Mouse (Mus musculus): ENCODE measurements at regions not wholly inside any gene's neighbourhood (a gene's known extent, or its start where the extent isn't known, plus 50 kb on each side); places are given as distances from the start of the nearest gene placed in this dataset.

DNA sequence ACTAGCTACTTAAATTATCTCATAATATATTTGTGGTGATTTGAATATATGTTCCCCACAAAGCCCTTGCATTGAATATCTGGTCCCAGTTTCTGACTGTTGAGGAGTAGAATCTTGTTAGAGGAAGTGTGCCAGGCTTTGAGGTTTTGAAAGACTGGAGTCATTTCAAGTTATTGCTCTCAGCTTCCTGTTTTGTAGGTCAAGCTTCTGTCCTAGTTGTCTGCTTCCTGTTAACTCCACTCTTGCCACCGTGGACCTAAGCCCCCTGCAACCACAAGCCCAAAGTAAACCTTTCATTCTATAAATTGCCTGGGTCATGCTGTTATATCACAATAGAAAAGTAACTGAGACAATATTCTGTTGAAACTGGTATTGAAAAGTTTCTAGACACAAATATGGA lies 1232.3 kb upstream of the Lrrc6 start:
- TF ChIP-seq CTCF (IDR thresholded peaks at IDR 0.05; ENCODE audit: borderline replicate concordance, insufficient read depth, low read depth, low read length) = no peak
- TF ChIP-seq POLR2A (IDR thresholded peaks at IDR 0.05; ENCODE audit: borderline replicate concordance, insufficient read depth, low read length) = no peak
